Mouse (Mus musculus) intestine, postnatal 0 days (tissue): ENCODE data around the gene Hist1h2ap. TPM values are rescaled to one million over a fixed set of nuclear protein-coding genes. Genes with fewer than 3 reads are reported as not detected.
"Not testable (repeated sequence)": the region's sequence is repeated elsewhere in the genome, so short reads cannot be mapped to it uniquely, and the experiment has no call there.

Experiments
- ATAC-seq: fragments of 200-750 bp; cut with Nextera tagmentation; 2 replicates; pipeline ENCODE4 v1.8.0; 2017; ENCODE audit warnings: mild to moderate bottlenecking, moderate TSS enrichment, moderate library complexity
- H3K27ac ChIP-seq: fragments of 300-500 bp; sonication (generic); 2 replicates; pipeline ENCODE4 v1.5.1; 2014; ENCODE audit warnings: mild to moderate bottlenecking, low read depth, low read length, moderate library complexity
- H3K27me3 ChIP-seq: fragments of 300-500 bp; sonication (generic); replicated peaks from 2 replicates; pipeline ENCODE4 v1.6.1; 2014; ENCODE audit warnings: low read length, mixed read lengths; ENCODE audit not compliant: control insufficient read depth, insufficient read depth
- H3K36me3 ChIP-seq: fragments of 300-500 bp; sonication (generic); 2 replicates; pipeline ENCODE4 v1.6.1; 2014; ENCODE audit warnings: mild to moderate bottlenecking, moderate library complexity; ENCODE audit not compliant: control insufficient read depth, insufficient read depth
- H3K4me1 ChIP-seq: fragments of 300-500 bp; sonication (generic); replicated peaks from 2 replicates; pipeline ENCODE4 v1.6.1; 2014; ENCODE audit warnings: antibody characterized with exemption, low read length, mixed read lengths; ENCODE audit not compliant: control insufficient read depth, insufficient read depth
- H3K4me2 ChIP-seq: fragments of 300-500 bp; sonication (generic); replicated peaks from 2 replicates; pipeline ENCODE4 v1.6.1; 2014; ENCODE audit warnings: low read depth, mild to moderate bottlenecking, moderate library complexity
- H3K4me3 ChIP-seq: fragments of 300-500 bp; sonication (generic); 2 replicates; pipeline ENCODE4 v1.5.1; 2014; ENCODE audit warnings: low read depth, low read length
- H3K9ac ChIP-seq: fragments of 300-500 bp; sonication (generic); 2 replicates; pipeline ENCODE4 v1.6.1; 2014; ENCODE audit warnings: mild to moderate bottlenecking, low read depth, low read length
- H3K9me3 ChIP-seq: fragments of 300-500 bp; sonication (generic); 2 replicates; pipeline ENCODE4 v1.6.1; 2016; ENCODE audit warnings: mixed run types; ENCODE audit not compliant: control insufficient read depth
- CTCF ChIP-seq: sonication (generic); IDR thresholded peaks from 2 replicates; pipeline ENCODE4 v1.5.1; 2016; ENCODE audit warnings: low read depth, mild to moderate bottlenecking, control low read depth, antibody characterized with exemption, moderate library complexity
- WGBS: fragments of 180-500 bp; shearing (Covaris S2); extraction: QIAGEN DNeasy Blood & Tissue Kit; methylation state at CpG from one replicate; pipeline ENCODE4 v1.1.7; 2014; 5-methylcytosine and 5-hydroxymethylcytosine counted together
- polyA plus RNA-seq: library from polyadenylated mRNA; unstranded; fragments of >200 nt; fragmentation: Nextera tagmentation; extraction: Ambion mirVana; gene quantifications from 2 replicates; pipeline ENCODE4 v1.2.1, GENCODE M21; 2015

Gene Hist1h2ap
- 1,504 and 1,780 TPM in 2 replicates for polyA plus RNA-seq

DNA sequence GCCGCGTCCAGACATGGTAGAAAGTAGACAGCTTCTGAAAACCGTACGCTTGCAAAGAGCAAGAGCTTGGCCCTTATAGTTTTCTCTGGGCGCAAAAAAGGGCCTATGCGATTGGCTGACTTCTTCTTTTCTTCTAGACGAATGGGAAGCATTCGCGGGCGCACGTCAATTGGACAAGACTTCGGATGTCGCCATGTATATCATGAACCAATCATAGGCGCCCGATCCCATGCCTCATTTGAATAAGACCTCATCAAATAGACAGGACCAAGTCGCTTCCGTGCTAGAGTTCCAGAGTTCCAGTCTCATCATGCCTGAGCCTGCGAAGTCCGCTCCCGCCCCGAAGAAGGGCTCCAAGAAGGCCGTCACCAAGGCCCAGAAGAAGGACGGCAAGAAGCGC, at the start of gene Hist1h2ap, which contains the start of gene Hist1h2br:
Hist1h2ap (minus strand) TSS at position 47 of the 400 bp plus-strand sequence.
Hist1h2br (plus strand) TSS at position 283 of the 400 bp plus-strand sequence.
- not testable (repeated sequence) for H3K9ac ChIP-seq, H3K9me3 ChIP-seq, H3K27ac ChIP-seq, H3K27me3 ChIP-seq, H3K36me3 ChIP-seq, H3K4me1 ChIP-seq, H3K4me2 ChIP-seq, H3K4me3 ChIP-seq
- no CpG with 5 or more reads among the region's 24 CpGs for WGBS
- peak; percentile 91 for ATAC-seq

DNA sequence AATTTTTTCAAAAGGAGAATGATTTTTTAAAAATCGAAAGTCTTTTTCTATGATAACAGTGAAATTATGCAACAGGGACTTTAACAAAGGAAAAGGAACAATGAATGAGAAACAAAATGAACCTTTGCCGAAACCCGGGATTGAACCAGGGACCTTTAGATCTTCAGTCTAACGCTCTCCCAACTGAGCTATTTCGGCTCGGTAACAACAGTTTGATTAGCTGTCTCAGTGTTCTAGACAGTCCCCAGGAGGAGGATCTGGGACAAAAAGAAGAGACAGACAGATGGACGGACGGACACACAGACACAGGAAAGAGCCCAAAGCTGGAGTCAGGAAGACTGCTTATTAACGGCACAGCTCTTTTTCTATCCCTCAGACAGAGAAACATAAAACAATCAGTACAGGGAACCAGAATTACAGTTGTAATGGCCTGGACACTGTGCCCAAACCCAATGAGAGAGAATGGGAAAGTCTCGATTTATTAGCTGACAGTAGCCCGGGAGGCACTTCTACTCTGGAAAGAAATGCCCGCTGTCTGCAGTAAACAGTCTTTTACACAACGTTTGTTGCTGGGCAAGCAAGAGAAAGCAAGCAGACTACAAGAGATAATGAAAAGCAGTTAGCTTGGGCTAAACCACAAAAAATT, 49.6 kb upstream of the Hist1h2ap start:
- Histone ChIP-seq H3K36me3 (no peaks in the 10 kb centered on the region), H3K27ac (no peak overlapping the region), H3K27me3 (no peaks in the 10 kb centered on the region), H3K4me3 (peak overlapping the region; percentile 35), H3K9me3 (no peaks in the 10 kb centered on the region), H3K9ac (no peak overlapping the region), H3K4me1 (no peaks in the 10 kb centered on the region), H3K4me2 (peak overlapping the region; percentile 60)
- 5% methylated on average over 13 of the region's 13 CpGs for WGBS
- no peak for TF ChIP-seq CTCF
- ATAC-seq: no peak

DNA sequence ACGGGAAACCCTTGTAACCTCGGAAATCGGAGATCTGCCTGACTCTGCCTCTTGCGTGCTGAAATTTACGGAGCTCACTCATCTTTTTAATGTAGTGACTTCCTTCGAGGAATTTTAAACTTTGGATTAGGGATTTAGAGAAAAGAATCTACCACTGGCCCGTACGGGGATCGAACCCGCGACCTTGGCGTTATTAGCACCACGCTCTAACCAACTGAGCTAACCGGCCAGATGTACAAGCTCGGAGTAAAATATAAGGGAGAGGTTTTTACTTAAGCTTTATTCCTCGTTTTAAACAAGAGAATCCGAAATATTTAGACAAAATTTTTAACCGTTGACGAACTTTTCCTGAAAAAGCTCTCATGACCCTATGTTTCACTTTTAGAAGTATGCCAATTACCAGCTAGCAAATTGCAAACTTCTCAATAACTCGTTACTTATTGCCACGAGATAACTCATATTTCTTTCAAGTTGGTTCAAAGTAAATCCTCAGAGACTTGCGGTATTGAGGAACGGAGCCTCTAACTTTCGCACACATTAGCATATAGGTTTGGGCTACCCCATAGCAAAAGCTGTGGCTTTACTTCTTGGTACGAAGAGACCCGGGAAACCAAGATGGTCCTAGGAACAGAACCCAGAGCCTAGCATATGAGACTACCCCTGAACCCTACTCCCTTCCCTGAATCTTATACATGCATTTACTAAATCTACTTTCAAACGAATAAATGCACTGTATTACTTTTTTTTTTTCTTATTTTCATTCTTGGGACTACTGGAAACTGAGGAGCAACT, 48.8 kb upstream of the Hist1h2ap start:
- Histone ChIP-seq H3K27ac (no peak overlapping the region), H3K4me2 (peak overlapping the region; percentile 60), H3K36me3 (no peaks in the 10 kb centered on the region), H3K9me3 (no peaks in the 10 kb centered on the region), H3K27me3 (no peaks in the 10 kb centered on the region), H3K4me3 (peak overlapping the region; percentile 35), H3K9ac (no peak overlapping the region), H3K4me1 (no peaks in the 10 kb centered on the region)
- ATAC-seq: no peak
- TF ChIP-seq CTCF: no peak
- 6% methylated on average over 27 of the region's 27 CpGs for WGBS

- H3K9me3 ChIP-seq: no peaks in the 10 kb centered on the region
Observed at GRCm38 (mm10) chr13:21880735-21881134, 47.4 kb upstream of the Hist1h2ap start.

DNA sequence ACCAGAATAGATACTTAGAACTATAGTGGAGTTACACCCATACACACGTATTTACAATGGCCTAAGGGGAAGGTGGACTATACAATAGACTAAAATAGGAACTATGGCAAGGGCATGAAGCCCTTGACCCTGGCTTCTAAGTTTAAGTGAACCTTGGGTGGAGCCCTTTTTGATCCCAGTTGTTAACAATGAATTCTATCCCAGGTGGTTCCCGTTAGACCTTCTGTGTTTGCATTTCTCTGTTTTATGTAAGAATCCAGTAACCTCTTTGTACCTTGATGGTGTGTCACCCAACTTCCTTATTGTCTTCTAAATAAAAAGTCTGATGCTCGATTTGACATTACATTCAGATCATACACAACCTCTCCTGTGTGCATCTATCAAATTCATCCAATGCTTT, 32.2 kb upstream of the Hist1h2ap start:
- 69% methylated on average over 3 of the region's 3 CpGs for WGBS
- not testable (repeated sequence) for H3K4me1 ChIP-seq, ATAC-seq, H3K9ac ChIP-seq, H3K4me2 ChIP-seq, H3K27ac ChIP-seq, H3K27me3 ChIP-seq, H3K4me3 ChIP-seq, H3K9me3 ChIP-seq, H3K36me3 ChIP-seq

More at GRCm38 (mm10) chr13:21880735-21881134, 47.4 kb upstream of the Hist1h2ap start:
- H3K4me3 ChIP-seq: no peak overlapping the region
- H3K4me2 ChIP-seq: no peak overlapping the region
- no peak overlapping the region for H3K27ac ChIP-seq
- no peaks in the 10 kb centered on the region for H3K27me3 ChIP-seq
- no peaks in the 10 kb centered on the region for H3K4me1 ChIP-seq
- WGBS: 85% methylated on average over 6 of the region's 6 CpGs
- no peak for TF ChIP-seq CTCF
- no peak overlapping the region for H3K9ac ChIP-seq
- H3K36me3 ChIP-seq: no peaks in the 10 kb centered on the region
- ATAC-seq: no peak

DNA sequence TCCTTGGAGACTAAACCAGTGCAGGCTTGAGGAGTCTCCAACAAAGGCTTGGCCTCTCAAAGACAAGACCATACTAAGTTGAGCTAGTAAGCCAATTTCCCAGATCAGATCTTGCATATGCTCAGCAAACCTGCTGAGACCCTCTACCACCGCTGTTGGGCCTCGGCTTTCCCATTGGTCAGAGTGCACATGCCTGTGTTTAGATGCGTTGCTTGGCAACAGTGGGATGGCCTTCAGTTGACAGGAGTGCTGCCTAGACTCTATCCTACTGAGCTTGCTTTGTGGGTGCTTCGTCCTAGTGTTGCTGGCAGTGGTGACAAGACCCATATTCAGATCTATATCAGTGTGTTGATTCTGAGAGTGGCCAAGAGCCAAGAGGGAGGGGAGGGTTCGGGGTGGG, 28.3 kb upstream of the Hist1h2ap start:
- Histone ChIP-seq H3K4me2 (no peak overlapping the region), H3K4me3 (no peak overlapping the region), H3K27me3 (no peaks in the 10 kb centered on the region), H3K9me3 (no peaks in the 10 kb centered on the region), H3K36me3 (no peaks in the 10 kb centered on the region), H3K9ac (no peak overlapping the region), H3K4me1 (no peaks in the 10 kb centered on the region), H3K27ac (no peak overlapping the region)
- 22% methylated on average over 5 of the region's 5 CpGs for WGBS
- no peak for ATAC-seq
- TF ChIP-seq CTCF: no peak
